Mouse (Mus musculus): ENCODE measurements at regions not wholly inside any gene's neighbourhood (a gene's known extent, or its start where the extent isn't known, plus 50 kb on each side); places are given as distances from the start of the nearest gene placed in this dataset.

DNA sequence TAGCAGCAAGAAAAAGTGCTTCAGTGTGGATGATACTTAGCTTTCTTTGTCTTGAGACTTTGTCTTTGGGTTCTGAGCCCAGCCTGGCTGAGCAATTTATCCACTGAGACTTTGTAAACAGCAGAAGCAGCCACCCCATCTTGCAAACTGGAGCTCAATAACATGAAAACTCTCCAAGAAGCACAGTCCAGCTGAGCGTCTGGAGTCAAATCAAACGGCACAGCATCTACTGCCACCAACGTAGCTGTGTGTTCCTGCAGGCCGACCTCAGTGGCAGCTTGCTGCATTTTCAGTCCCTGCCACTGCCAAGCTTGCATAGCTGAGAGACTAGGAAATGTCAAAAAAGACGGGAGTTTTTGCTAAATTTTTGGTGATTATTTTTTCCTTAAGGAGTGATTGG is 68.8 kb upstream of the Galnt17 start:
- DNase-seq (ENCODE audit: low spot score), result no peak

DNA sequence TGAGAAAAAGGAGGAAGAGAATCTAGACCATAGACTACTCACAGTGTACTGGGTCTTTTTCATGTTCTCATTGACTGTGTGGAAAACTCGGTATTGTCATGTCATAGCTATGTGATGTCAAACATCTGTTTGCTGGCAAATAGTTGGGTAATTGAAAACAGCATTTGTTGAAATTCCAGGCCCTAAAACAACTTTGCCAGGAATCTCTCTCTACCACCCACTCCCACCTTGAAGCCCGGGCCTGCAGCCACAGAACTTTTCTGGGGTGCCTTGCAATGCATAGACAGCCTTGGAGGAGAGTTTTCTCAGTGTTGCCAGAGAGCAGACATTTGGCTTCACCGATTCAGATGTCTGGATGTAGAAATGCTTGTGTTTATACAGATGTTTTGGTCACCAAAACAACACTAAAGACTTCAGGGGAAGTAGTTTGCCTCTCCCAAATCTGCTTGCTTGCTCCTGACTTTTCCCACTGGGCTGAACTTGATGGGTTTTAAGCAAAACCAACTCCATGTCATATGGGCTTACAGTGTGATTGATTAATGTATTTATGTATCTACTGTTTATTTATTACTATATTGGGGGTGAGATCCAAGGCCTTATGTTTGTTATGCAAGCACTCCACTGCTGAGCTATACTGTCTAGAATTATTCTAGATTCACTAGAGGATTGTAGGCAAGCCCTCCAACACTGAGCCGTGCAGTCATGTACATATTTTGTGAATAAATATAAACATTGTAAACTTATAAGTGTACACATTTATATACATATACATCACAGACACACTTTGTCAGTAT is 63.2 kb upstream of the Galnt17 start:
- DNase-seq (ENCODE audit: low spot score), result no peak

DNA sequence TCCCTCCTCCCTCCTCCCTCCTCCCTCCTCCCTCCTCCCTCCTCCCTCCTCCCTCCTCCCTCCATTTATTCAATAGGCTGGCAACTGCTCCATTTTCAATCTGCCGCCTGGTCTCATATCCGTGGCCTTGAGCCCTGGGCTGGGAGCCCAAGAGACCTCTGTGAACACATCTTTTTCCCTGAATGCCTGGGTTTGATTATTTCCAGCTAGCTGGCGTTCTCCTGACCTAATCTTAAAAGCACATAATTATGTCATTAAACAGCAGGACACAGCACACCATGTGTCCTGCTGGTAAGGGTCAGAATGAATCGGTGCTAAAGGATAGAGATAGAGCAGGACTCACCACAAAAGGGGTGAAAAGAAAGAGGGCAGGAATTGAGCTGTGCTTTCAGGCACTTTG is 59.2 kb upstream of the Galnt17 start:
- DNase-seq (ENCODE audit: low spot score), result peak; percentile 19

DNA sequence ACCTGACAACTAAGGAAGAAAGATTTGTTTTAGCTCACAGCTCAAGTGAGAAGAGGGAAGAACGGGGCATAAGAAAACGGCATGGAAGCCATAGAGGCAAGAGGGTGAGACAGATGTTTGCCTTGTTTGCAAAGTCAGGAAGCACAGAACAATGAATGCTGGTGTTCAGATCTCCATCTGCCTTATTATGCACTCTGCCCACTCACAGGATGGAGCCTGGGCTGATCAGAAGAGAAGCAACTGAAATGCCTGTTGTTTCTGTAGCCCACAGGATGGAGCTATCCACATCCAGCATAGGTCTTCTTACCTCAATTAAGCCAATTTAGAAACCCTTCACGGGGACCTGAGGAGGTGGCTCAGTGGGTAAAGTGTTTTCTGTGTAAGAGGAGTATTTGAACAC is 51.5 kb upstream of the Galnt17 start:
- DNase-seq (ENCODE audit: low spot score), result no peak
